Mouse (Mus musculus): Measurements from ENCODE around the gene Serpina3g.

The Serpina3g gene

DNA sequence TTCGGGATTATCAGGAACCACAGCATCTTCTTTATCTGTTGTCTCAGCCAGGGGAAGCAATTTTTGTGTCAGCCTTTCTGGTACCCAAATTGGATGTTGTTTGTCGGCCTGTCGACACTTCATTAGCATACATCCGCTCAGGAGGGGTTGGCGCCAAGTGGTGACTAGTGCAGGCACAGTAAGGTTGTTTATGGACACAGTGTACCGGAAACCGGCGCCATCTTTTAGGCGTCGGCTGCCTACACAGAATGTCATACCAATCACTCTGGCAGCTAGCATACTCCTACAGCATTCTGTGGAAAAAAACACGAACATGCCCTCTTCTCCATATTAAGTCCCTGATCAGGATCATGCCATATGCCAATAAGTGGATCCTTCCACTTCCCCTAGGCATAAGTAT, 47.3 kb downstream of the Serpina3g start:
- no peak for DNase-seq

GRCm38 (mm10) chr12:104288336-104288735, 52.3 kb downstream of the Serpina3g start:
- DNase-seq: no peak

GRCm38 (mm10) chr12:104289872-104290271, 53.8 kb downstream of the Serpina3g start:
- no peak for DNase-seq

Data from lung, adult 18-20 months (tissue).